Mouse (Mus musculus) heart, postnatal 4 days (tissue): ENCODE measurements around the gene Itpr1. TPM values are rescaled to one million over a fixed set of nuclear protein-coding genes. Genes with fewer than 3 reads are reported as not detected.
A peak's percentile ranks its signal among the peaks of the same experiment; 100 is the strongest.

Source experiments
- DNase-seq: peaks from one replicate; pipeline ENCODE4 v3.0.0; 2021
- total RNA-seq, 2 experiments: library from RNA; stranded (reverse); gene quantifications; 2 replicates each; pipeline ENCODE4 v1.2.3; 2021

Itpr1 gene
- total RNA-seq, 2 experiments from 2014 or later = 71.8 to 73.6 TPM

DNA sequence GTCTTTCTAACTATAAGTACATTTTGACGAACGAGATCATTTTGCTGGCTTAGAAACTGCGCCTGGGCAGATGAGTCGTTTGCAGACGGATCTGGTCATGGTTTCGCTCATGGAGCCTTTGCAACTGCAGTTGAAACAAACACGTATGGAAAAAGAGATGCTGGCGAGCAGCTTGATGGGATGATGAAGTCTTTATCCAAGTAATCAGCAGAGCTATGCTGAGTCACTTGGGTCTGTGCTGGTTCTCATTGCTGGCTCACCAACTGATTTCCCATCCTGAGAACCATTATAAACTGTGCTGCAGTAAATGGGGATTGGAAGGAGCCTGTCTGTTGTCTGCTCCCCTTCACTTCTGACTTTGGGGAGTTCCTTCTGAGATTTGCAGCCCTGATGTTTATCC is 31.7 kb downstream of the Itpr1 start:
- no peak for DNase-seq

- DNase-seq = no peak
These were observed 33.6 kb downstream of the Itpr1 start for GRCm38 (mm10) chr6:108246369-108247085.

- DNase-seq = no peak
These were observed 34.3 kb downstream of the Itpr1 start for GRCm38 (mm10) chr6:108247211-108247610.

DNA sequence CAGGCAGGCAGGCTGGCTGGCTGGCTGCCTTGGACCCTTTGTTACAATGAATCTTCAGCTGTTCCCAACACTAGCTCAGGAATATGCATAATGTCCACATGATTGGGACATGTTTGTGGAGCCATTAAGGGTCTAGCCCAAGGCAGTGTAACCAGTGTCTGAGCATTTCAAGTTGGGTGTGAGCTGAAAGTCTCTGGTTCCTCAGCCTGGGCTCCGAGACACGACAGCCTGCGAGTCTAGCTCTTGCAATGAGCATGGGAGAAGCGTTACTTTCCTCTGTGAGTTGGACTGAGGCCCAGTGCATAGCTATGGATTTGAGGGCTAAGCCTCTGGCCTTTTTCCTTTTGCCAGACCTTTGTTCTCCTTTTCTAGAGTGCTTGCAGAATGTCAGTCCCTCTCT is 35.6 kb downstream of the Itpr1 start:
- peak; percentile 27 for DNase-seq

- no peak for DNase-seq
These were observed 36.4 kb downstream of the Itpr1 start for GRCm38 (mm10) chr6:108249031-108249917.

DNA sequence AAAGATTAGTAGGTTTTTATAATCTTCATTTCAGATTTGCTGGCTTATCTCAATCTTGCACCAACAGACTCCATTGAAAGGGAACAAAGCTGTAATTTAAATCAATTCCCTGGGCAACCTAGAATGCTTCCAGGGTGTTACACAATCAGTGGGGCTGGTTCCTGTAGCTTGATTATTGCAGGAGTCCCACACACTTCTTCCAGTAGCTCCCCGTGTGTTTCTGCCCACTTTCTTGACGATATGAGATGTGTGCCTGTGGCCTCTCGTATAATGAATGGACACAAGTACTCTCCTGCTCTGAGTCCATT is 37.0 kb downstream of the Itpr1 start:
- DNase-seq = no peak

DNA sequence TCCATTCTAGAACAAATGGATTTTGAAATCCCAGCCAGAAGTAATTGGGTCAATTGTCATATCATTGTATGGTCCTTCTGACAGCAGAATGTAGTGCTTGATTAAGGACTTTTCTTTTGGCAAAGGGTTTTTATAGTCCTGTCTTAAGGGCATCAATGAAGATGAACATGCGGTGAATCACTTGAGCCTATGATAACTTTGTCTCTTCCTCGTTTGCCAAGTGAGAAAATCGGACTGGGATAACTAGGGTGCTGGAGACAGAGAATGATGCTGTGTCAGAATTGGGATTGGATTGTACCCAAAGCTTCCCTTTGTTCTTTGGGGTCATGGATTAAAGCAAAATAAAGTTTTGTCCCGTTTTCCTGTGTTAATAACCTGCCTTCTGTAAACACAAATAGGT is 37.5 kb downstream of the Itpr1 start:
- DNase-seq = no peak

GRCm38 (mm10) chr6:108252565-108253360 is 39.9 kb downstream of the Itpr1 start:
- DNase-seq = peak; percentile 27

DNA sequence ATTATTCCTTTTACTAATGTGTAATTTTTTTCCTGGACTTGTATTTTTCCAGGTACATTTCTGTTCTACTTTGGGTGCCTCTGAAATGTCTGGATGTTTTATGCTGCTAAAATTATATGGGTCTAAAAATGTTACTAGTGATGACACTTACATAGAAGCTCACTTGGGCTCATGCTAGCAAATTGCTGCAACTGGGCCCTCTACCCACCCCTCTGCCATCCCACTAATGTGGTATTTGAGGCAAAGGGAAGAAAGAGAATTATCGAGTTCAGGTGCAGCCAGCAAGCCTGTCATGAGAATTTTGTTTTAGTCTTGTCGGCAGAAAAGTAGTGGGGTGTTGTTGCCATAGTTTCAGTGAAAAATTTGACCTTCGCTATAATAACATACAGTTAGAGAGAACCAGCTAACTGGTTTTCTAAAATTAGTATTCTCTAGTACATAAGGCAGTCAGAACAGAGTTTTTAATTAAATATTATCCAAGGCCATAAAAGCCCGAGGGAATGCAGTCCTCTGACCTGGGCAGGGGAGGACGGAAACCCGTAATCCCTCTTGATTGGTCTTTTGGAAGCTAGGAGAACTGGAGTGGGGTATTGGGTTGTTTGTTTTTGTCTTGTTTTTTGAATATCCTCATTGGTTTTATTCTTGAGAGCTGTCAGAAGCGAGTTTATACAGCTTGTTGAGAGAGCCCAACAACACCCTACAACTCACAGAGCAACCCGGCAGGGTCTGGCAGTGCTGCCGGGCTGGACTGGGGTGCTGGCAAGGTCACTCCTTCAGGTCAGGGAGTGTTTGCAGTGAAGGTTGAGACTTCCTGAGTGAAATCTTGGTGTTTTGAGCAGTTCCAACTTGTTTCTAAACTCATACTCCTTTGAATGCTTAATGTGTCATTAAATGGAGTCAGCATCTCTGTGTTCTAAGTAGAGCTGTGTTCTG is 41.5 kb downstream of the Itpr1 start:
- DNase-seq = no peak

DNA sequence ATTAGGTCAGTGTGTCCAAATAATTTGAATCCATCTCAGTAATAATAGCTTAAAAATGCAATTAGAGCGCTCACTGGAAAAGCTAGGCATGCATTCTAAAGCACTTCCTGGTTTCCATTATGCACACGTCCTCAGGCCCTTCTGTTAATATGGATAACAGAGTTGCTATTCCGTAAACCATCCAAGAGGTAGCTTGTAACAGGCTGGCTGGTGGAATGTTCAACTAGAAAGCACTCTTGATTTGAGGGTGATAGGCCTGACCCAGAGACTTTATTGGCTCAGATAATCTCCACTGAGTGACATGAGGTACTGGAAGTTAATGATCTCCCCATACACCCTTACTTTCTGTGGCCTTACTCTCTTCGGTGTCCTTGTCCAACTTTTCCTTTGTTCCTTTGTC is 43.0 kb downstream of the Itpr1 start:
- DNase-seq = no peak

DNA sequence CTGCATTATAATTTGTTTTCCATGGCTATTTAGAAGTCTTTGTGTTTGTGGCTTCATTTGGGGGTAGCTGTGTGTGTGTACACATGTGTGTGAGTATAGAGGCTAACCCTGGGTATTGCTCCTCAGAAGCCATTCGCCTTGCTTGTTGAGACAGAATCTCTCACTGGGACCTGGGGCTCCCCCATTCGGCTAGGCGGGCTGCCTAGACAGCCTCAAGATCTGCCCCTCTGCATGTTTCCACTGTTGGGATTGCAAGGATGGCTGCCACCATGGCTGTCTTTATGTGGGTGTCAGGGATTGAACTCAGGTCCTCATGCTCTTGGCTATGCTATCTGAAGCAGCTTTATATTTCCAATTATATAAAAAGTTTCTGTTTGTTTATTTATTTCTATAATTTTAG is 44.3 kb downstream of the Itpr1 start:
- peak; percentile 3 for DNase-seq

DNA sequence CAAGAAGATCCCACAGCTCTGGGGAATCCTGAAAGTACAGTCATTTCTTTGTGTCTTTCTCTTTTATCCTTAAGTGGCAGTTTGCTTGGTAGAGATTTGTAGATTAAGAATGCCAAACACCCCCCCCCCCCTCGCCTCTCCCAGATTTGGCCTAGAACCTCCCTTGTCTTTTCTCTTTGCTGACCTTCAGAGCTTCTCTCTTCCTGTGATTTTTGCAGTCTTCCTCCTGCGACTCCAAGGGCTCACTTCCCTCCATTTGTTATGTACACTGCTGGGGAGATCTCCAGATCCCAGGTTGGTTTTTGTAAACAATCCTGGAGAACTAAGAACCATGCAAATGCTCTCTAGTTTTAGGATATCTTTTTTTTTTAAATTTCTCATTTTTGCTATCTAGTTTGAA is 45.7 kb downstream of the Itpr1 start:
- no peak for DNase-seq

- no peak for DNase-seq
These were observed 46.8 kb downstream of the Itpr1 start for GRCm38 (mm10) chr6:108259671-108260070.

GRCm38 (mm10) chr6:108261506-108261905 is 48.6 kb downstream of the Itpr1 start:
- no peak for DNase-seq

DNA sequence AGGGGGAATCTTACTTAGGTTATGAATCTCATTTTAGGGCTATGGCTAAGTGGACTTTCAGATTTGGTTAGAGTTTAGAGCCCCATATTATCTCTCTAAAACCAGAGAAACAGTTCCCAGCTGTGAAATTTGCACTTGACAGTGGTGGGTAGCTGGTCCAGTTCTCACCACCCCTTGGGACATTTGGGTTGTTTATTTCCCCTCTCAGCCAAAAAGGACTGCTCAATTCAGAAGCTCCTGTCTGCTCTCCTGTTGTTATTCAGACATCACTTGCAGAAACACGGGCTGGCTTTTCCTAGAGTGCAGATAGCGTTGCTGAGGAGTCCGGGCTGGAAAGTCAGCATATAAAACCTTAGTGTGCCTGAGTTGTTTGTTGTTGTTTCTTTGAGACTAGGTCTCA is 51.3 kb downstream of the Itpr1 start:
- DNase-seq = no peak

- DNase-seq = no peak
These were observed 60.6 kb downstream of the Itpr1 start for GRCm38 (mm10) chr6:108273451-108273850.

- peak; percentile 48 for DNase-seq
These were observed 61.6 kb downstream of the Itpr1 start for GRCm38 (mm10) chr6:108274364-108275084.

- DNase-seq = no peak
These were observed 64.1 kb downstream of the Itpr1 start for GRCm38 (mm10) chr6:108276880-108277507.

DNA sequence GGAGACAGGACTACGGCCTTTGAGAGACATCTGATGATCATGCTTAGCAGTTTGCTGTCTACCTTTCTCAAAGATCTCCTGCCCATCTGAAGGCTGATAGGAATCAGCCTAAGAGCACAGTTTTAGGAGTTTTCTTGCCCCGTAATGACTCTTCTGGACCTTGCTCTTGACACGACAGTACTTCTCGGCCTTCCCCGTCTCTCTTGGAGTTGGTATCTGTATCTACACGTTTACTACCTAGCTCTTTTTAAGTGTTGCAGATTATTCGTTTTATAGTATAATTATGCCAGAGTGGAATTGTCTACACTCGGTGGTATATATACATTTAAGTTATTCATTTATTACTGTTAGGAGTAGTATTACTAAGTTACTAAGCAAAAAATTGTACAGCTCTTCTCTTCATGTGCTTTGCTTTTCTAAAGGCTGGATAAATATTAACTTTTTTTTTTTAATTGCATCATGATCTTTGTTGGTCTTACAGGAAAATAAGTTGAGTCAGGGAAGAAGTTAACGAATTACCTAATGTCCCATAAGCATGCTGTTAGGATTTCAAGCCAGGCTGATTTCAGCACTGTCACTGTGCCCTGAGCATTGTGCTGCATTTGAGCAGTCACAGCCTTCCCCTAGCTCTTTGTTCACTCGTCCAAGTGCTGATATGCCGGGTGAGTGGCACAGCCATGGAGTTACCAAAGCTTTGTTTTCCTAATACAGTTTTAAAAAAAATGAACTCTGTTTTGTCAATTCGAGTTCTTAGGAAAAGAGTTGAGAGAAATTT is 64.9 kb downstream of the Itpr1 start:
- peak; percentile 67 for DNase-seq
